Mouse (Mus musculus): ENCODE results near the gene Fam187b. TPM values are rescaled to one million over a fixed set of nuclear protein-coding genes. Genes with fewer than 3 reads are reported as not detected.

Fam187b gene
- total RNA-seq, 4 experiments from 2014 or later = 0.25 TPM; not detected in 2

GRCm38 (mm10) chr7:31008889-31009288 is 35.3 kb downstream of the Fam187b start:
- no peak for DNase-seq (ENCODE audit: low spot score)

GRCm38 (mm10) chr7:31012971-31013370 is 39.4 kb downstream of the Fam187b start:
- DNase-seq (ENCODE audit: low spot score) = no peak

DNA sequence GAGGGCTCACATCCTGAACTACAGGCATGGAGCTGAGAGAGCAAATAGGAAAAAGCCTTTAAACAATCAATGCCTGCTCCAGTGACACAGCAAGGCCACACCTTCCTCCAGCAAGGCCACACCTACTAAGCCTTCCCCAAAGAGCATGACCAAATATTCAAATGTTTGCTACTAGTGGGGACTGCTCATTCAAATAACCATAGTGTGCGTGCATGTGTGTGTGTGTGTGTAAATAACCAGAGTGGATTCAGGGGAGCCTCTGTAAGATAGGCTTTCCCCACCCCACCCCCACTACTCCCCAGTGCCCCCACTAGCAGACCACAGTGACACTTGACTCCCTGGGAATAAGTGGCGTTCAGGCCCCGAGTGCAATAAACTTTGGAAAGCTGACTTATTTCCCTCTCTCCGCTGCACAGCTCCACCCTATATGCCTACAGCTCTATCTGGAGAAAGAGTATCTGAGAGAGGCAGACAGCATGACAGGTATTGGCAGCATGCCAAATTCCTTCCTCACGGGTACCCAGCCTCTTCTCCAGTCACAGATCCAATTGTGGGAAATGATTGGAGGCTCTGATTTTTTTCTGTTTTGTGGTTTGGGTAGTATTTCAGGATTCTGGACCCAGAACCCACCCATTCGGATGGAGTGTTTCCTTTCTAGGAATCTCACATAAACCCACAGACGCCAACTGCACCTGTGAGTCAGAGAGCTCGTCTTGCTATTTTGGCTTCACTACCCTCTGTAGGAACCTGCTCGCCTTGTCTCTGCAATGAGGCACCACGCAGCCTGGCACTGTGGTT is 43.7 kb downstream of the Fam187b start:
- DNase-seq (ENCODE audit: low spot score) = no peak

DNA sequence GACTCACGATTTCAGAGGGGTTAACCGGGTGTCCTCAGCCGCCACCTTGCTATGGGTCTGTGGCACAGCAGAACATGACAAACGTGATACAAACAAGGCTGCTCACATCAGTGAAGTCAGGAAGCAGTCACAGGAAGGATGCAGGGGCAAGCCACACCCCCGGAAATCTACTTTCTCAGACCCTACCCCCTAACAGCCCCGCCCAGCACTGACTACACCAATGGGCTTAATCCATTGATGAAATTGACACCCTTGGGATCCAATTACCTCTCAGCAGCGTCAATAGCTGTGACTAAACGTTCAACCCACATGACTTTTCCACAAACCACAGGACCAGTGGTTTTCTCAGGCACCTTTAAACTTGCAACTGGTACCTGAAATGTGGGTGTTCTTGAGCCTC is 55.0 kb downstream of the Fam187b start:
- DNase-seq (ENCODE audit: low spot score) = no peak

- DNase-seq (ENCODE audit: low spot score) = no peak
Measured at GRCm38 (mm10) chr7:31030717-31031116, 57.1 kb downstream of the Fam187b start.

- DNase-seq (ENCODE audit: low spot score) = no peak
Measured at GRCm38 (mm10) chr7:31031731-31032130, 58.1 kb downstream of the Fam187b start.

GRCm38 (mm10) chr7:31033409-31034165 is 60.0 kb downstream of the Fam187b start:
- DNase-seq (ENCODE audit: low spot score) = no peak

GRCm38 (mm10) chr7:31034789-31035188 is 61.2 kb downstream of the Fam187b start:
- DNase-seq (ENCODE audit: low spot score) = no peak

DNA sequence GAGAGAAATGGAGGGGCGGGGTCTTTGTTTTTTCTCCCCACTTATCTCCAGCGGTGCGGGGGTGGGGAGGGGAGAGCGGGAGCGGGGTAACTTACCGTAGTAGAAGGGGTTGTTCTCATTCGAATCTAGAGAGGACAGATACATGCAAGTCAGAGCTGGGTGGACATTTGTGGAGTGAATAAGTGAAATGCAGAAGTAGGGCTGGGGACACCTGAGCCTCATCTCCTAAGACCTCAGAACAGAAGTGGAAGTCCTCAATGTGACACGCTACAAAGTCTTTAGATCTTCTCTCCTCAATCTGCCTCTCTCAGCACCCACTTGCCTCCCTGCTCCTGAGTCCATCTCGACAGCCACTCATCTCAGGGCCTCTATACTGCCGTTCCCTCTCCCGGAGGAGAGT is 61.7 kb downstream of the Fam187b start:
- no peak for DNase-seq (ENCODE audit: low spot score)

GRCm38 (mm10) chr7:31036917-31037316 is 63.3 kb downstream of the Fam187b start:
- DNase-seq (ENCODE audit: low spot score) = no peak

DNA sequence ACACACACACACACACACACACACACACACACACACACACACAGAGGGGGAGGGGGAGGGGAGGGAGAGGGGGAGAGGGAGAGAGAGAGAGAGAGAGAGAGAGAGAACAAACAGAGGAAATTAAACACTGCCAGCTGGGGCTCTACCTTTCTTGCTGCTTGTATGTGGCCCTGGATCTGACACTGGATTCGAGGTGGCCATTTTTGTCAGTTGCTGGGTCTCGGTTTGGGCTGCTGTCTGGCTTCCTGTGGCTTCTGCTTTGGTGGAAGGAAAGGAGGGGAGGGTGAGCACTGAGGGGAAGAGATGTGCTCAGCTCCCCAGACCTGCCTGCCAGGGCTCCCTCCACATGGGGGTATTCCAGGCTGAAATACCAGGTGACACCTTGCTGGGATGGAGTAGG is 64.1 kb downstream of the Fam187b start:
- no peak for DNase-seq (ENCODE audit: low spot score)

DNA sequence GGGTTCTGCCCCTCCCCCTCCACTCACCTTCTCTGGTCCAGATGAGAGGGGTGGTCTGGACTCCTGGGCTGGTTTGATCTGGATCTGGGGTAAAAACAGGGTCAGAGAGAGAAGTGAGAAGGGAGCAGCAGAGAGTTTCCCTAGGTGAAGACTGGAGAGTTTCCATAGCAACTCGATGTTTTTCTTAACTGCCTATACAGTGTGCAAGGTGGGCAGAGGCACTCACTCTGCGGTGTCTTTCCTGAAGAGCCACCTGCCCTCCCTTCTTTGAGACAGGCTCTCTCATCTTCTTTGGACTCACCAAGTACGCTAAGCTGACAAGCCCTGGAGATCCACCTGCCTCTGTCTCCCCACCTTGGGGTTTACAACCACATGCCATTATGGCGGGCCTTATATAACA is 65.4 kb downstream of the Fam187b start:
- DNase-seq (ENCODE audit: low spot score) = no peak

Other genes starting within 250 kb of the Fam187b start
- 100 to 1,000 TPM; 229 to 268 (median 258) TPM for gene Tmem147, start 244.2 kb upstream of the Fam187b start, total RNA-seq (2022)
- not detected for gene Gapdhs, start 230.1 kb upstream of the Fam187b start, total RNA-seq (2022)
- gene Sbsn, start 222.3 kb upstream of the Fam187b start, total RNA-seq (2022) = 1 to 10 TPM; 1.3 to 4.6 (median 3.0) TPM
- 1 to 10 TPM in 3 of 4 experiments, under 1 TPM in 1; 0.82 to 1.7 (median 1.4) TPM for gene Dmkn, start 210.0 kb upstream of the Fam187b start, total RNA-seq (2022)
- gene Krtdap, start 185.9 kb upstream of the Fam187b start, total RNA-seq (2022) = not detected
- under 1 TPM in 2 of 4 experiments, not detected in 2; 0.25 to 0.46 TPM for gene Ffar2, start 150.0 kb upstream of the Fam187b start, total RNA-seq (2022)
- gene Ffar3, start 117.6 kb upstream of the Fam187b start, total RNA-seq (2022) = not detected
- not detected for gene Ffar1, start 112.2 kb upstream of the Fam187b start, total RNA-seq (2022)
- 1 to 10 TPM in 1 of 4 experiments, under 1 TPM in 3; 0.52 to 1.0 (median 0.71) TPM for gene Cd22, start 93.4 kb upstream of the Fam187b start, total RNA-seq (2022)
- gene Mag, start 58.9 kb upstream of the Fam187b start, total RNA-seq (2022) = not detected
- 1 to 10 TPM; 3.6 to 9.2 (median 5.7) TPM for gene Hamp2, start 49.1 kb upstream of the Fam187b start, total RNA-seq (2022)
- 10 to 100 TPM in 3 of 4 experiments, 1 to 10 TPM in 1; 9.3 to 31.5 (median 13.6) TPM for gene Hamp, start 29.8 kb upstream of the Fam187b start, total RNA-seq (2022)
- 100 to 1,000 TPM; 102 to 121 (median 107) TPM for gene Usf2, start 17.0 kb upstream of the Fam187b start, total RNA-seq (2022)
- 1 to 10 TPM; 2.6 to 3.8 (median 3.1) TPM for gene Lsr, start 326 bp upstream of the Fam187b start, total RNA-seq (2022)
- 10 to 100 TPM; 22.7 to 35.0 (median 28.4) TPM for gene Fxyd5, start 68.7 kb downstream of the Fam187b start, total RNA-seq (2022)
- 1 to 10 TPM in 2 of 4 experiments, under 1 TPM in 2; 0.49 to 1.5 (median 1.1) TPM for gene Fxyd7, start 77.7 kb downstream of the Fam187b start, total RNA-seq (2022)
- 1,000 to 10,000 TPM in 2 of 4 experiments, 100 to 1,000 TPM in 2; 843 to 1,156 (median 1,037) TPM for gene Fxyd1, start 83.4 kb downstream of the Fam187b start, total RNA-seq (2022)
- 1 to 10 TPM; 2.6 to 3.8 (median 3.4) TPM for gene Lgi4, start 85.6 kb downstream of the Fam187b start, total RNA-seq (2022)
- gene Fxyd3, start 102.9 kb downstream of the Fam187b start, total RNA-seq (2022) = 1 to 10 TPM in 2 of 4 experiments, under 1 TPM in 2; 0.71 to 4.8 (median 1.6) TPM
- gene Hpn, start 141.5 kb downstream of the Fam187b start, total RNA-seq (2022) = 1 to 10 TPM; 2.2 to 3.7 (median 2.6) TPM
- 10 to 100 TPM; 36.1 to 54.8 (median 38.3) TPM for gene Scn1b, start 153.2 kb downstream of the Fam187b start, total RNA-seq (2022)
- gene Gramd1a, start 182.1 kb downstream of the Fam187b start, total RNA-seq (2022) = 10 to 100 TPM; 26.6 to 42.2 (median 33.0) TPM